Mouse (Mus musculus) large intestine, adult 2 months (tissue): ENCODE results near the gene Drd4. TPM values are rescaled to one million over a fixed set of nuclear protein-coding genes. Genes with fewer than 3 reads are reported as not detected.

Experiments
- DNase-seq: peaks from one replicate; pipeline ENCODE4 v3.0.0-alpha.2; 2012; ENCODE audit warnings: low read depth, low spot score
- WGBS: fragments of 180-500 bp; shearing (Covaris S2); methylation state at CpG from one replicate; pipeline ENCODE4 v1.1.7; 2018; 5-methylcytosine and 5-hydroxymethylcytosine counted together
- polyA plus RNA-seq: library from polyadenylated mRNA; depleted of rRNA; stranded (reverse); fragments of >200 nt; gene quantifications from 2 replicates; pipeline ENCODE4 v1.2.3, GENCODE M21; 2012

Gene Drd4
- polyA plus RNA-seq, 1 experiment, result 0.21 TPM

GRCm38 (mm10) chr7:141288042-141288441 lies 3.8 kb upstream of the Drd4 start:
- DNase-seq, result no peak
- 76% methylated on average over 3 of the region's 3 CpGs for WGBS

- 76% methylated on average over 15 of the region's 15 CpGs for WGBS
- DNase-seq, result no peak
Observed at GRCm38 (mm10) chr7:141292583-141293388, 980 bp downstream of the Drd4 start.

GRCm38 (mm10) chr7:141293852-141294471 lies 2.2 kb downstream of the Drd4 start:
- no peak for DNase-seq
- WGBS, result 2% methylated on average over 53 of the region's 53 CpGs

GRCm38 (mm10) chr7:141294479-141294878 lies 2.7 kb downstream of the Drd4 start:
- WGBS, result 9% methylated on average over 22 of the region's 22 CpGs
- DNase-seq, result no peak

GRCm38 (mm10) chr7:141297926-141298650 lies 6.3 kb downstream of the Drd4 start:
- 81% methylated on average over 3 of the region's 3 CpGs for WGBS
- no peak for DNase-seq

- WGBS, result 94% methylated on average over 8 of the region's 8 CpGs
- no peak for DNase-seq
Observed at GRCm38 (mm10) chr7:141299175-141299574, 7.4 kb downstream of the Drd4 start.

- no peak for DNase-seq
- 94% methylated on average over 9 of the region's 9 CpGs for WGBS
Observed at GRCm38 (mm10) chr7:141301386-141301785, 9.6 kb downstream of the Drd4 start.

GRCm38 (mm10) chr7:141302702-141303268 lies 11.0 kb downstream of the Drd4 start:
- DNase-seq, result no peak
- 92% methylated on average over 1 of the region's 1 CpGs for WGBS

GRCm38 (mm10) chr7:141304537-141304936 lies 12.7 kb downstream of the Drd4 start:
- DNase-seq, result no peak

GRCm38 (mm10) chr7:141314416-141314815 lies 22.6 kb downstream of the Drd4 start:
- DNase-seq, result no peak

More at GRCm38 (mm10) chr7:141304537-141304936, 12.7 kb downstream of the Drd4 start:
- 87% methylated on average over 4 of the region's 4 CpGs for WGBS

GRCm38 (mm10) chr7:141315076-141315475 lies 23.3 kb downstream of the Drd4 start:
- no peak for DNase-seq
- 84% methylated on average over 8 of the region's 8 CpGs for WGBS

More at GRCm38 (mm10) chr7:141314416-141314815, 22.6 kb downstream of the Drd4 start:
- 89% methylated on average over 2 of the region's 2 CpGs for WGBS

GRCm38 (mm10) chr7:141315974-141316373 lies 24.2 kb downstream of the Drd4 start:
- 67% methylated on average over 5 of the region's 5 CpGs for WGBS
- DNase-seq, result no peak

GRCm38 (mm10) chr7:141317619-141318132 lies 25.9 kb downstream of the Drd4 start:
- no peak for DNase-seq
- 25% methylated on average over 1 of the region's 1 CpGs for WGBS

- 65% methylated on average over 2 of the region's 2 CpGs for WGBS
- no peak for DNase-seq
Observed at GRCm38 (mm10) chr7:141319446-141319845, 27.6 kb downstream of the Drd4 start.

GRCm38 (mm10) chr7:141324686-141325085 lies 32.9 kb downstream of the Drd4 start:
- WGBS, result 46% methylated on average over 1 of the region's 1 CpGs
- no peak for DNase-seq

GRCm38 (mm10) chr7:141326546-141327446 lies 35.0 kb downstream of the Drd4 start:
- 2% methylated on average over 35 of the region's 35 CpGs for WGBS
- DNase-seq, result no peak

GRCm38 (mm10) chr7:141327469-141328372 lies 35.9 kb downstream of the Drd4 start, which contains the start of the genes Deaf1 and Tmem80:
Gene Deaf1 (minus strand): TSS chr7:141327690.
Gene Tmem80 (plus strand): TSS chr7:141327739.
- DNase-seq, result peak; percentile 91
- WGBS, result under 1% methylated on average over 105 of the region's 105 CpGs
